Mouse (Mus musculus) liver, adult 2 months (tissue): Measurements from ENCODE around the gene Lysmd2.

Source experiments
- CTCF ChIP-seq: fragments of 200-500 bp; IDR thresholded peaks from 2 replicates; pipeline ENCODE4 v1.5.1; 2011; ENCODE audit warnings: low read depth, low read length, control low read depth
- POLR2A ChIP-seq: fragments of 200-500 bp; IDR thresholded peaks from 2 replicates; pipeline ENCODE4 v1.6.1; 2011; ENCODE audit warnings: low read length, control low read depth; ENCODE audit not compliant: insufficient read depth; ENCODE audit errors: extremely low read depth

GRCm38 (mm10) chr9:75634226-75634625 lies 8.7 kb downstream of the Lysmd2 start:
- TF ChIP-seq CTCF = no peak
- no peak for TF ChIP-seq POLR2A
